Mouse (Mus musculus): Measurements from ENCODE around the gene Elf1. TPM values are rescaled to one million over a fixed set of nuclear protein-coding genes. Genes with fewer than 3 reads are reported as not detected.

Gene Elf1
- polyA plus RNA-seq, 1 experiment from 2014 or later = 22.2 TPM

- 91% methylated on average over 4 of the region's 4 CpGs for WGBS
- Histone ChIP-seq H3K36me3 (ENCODE audit: control insufficient read depth, insufficient read depth, low read length) (peaks cover 4% of the 10 kb centered on the region; the same call in 1 of the 2 replicates), H3K27ac (ENCODE audit: low read length) (no peak overlapping the region)
Measured at GRCm38 (mm10) chr14:79460988-79461387, 20.0 kb upstream of the Elf1 start.

GRCm38 (mm10) chr14:79465623-79466022 is 15.4 kb upstream of the Elf1 start:
- H3K27me3 ChIP-seq (replicated peaks; ENCODE audit: control insufficient read depth, insufficient read depth, low read length) = no peaks in the 10 kb centered on the region
- H3K4me2 ChIP-seq (ENCODE audit: low read depth, low read length) = no peak overlapping the region
- no peak overlapping the region for H3K9ac ChIP-seq (ENCODE audit: low read depth, low read length)
- WGBS = 93% methylated on average over 1 of the region's 1 CpGs
- H3K36me3 ChIP-seq (ENCODE audit: control insufficient read depth, insufficient read depth, low read length) = peaks cover 10% of the 10 kb centered on the region
- no peaks in the 10 kb centered on the region for H3K9me3 ChIP-seq (ENCODE audit: control insufficient read depth, low read length)
- H3K4me1 ChIP-seq (ENCODE audit: control insufficient read depth, insufficient read depth, low read length) = no peaks in the 10 kb centered on the region
- H3K27ac ChIP-seq (ENCODE audit: low read length) = no peak overlapping the region
- no peak overlapping the region for H3K4me3 ChIP-seq (ENCODE audit: low read length)
- ATAC-seq = no peak

More at GRCm38 (mm10) chr14:79460988-79461387, 20.0 kb upstream of the Elf1 start:
- H3K9me3 ChIP-seq (ENCODE audit: control insufficient read depth, low read length) = no peaks in the 10 kb centered on the region
- no peaks in the 10 kb centered on the region for H3K4me1 ChIP-seq (ENCODE audit: control insufficient read depth, insufficient read depth, low read length)
- ATAC-seq = no peak
- H3K27me3 ChIP-seq (replicated peaks; ENCODE audit: control insufficient read depth, insufficient read depth, low read length) = no peaks in the 10 kb centered on the region
- H3K4me3 ChIP-seq (ENCODE audit: low read length) = no peak overlapping the region
- H3K9ac ChIP-seq (ENCODE audit: low read depth, low read length) = no peak overlapping the region
- H3K4me2 ChIP-seq (ENCODE audit: low read depth, low read length) = no peak overlapping the region

DNA sequence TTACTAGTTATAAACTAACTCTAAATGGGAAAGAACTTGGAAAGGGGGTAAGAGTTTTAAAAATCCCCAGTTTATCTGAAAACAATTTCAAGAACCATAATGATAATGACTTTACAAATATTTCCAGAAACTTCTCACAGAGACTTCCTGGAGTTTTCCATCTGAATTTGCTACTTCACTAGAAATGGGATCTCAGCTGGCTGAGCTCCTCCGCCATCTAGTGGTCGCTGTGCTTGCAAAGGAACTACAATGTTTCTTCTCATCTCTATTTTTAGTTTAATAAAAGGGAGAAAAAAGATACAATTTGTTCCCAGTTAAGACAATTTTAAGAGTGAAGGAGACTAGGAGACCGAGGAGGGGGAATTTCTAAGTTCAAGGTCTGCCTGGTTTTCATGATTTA is 13.4 kb upstream of the Elf1 start:
- H3K27ac ChIP-seq (ENCODE audit: low read length) = no peak overlapping the region
- H3K9me3 ChIP-seq (ENCODE audit: control insufficient read depth, low read length) = no peaks in the 10 kb centered on the region
- H3K4me3 ChIP-seq (ENCODE audit: low read length) = no peak overlapping the region
- 32% methylated on average over 3 of the region's 3 CpGs for WGBS
- H3K27me3 ChIP-seq (replicated peaks; ENCODE audit: control insufficient read depth, insufficient read depth, low read length) = no peaks in the 10 kb centered on the region
- no peak for ATAC-seq
- H3K9ac ChIP-seq (ENCODE audit: low read depth, low read length) = no peak overlapping the region
- no peak overlapping the region for H3K4me2 ChIP-seq (ENCODE audit: low read depth, low read length)
- H3K36me3 ChIP-seq (ENCODE audit: control insufficient read depth, insufficient read depth, low read length) = peaks cover 6% of the 10 kb centered on the region; the same call in 1 of the 2 replicates
- no peaks in the 10 kb centered on the region for H3K4me1 ChIP-seq (ENCODE audit: control insufficient read depth, insufficient read depth, low read length)

DNA sequence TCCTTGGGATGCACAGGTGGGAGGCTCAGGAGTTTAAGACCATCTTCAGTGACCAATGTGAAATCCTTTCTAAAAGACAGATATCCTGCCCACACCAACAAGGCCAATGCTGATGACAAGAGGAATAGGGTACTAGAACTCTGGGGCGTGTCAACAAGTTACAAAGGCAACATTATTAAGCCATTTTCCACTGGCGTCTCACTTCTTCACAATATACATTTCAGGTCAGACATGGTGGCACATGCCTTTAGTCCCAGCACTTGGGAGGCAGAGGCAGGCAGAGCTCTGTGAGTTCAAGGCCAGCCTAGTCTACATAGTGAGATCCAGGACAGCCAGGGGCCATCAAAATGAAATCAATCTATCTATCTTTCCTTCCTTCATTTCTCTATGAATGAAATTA is 7.6 kb upstream of the Elf1 start:
- 90% methylated on average over 2 of the region's 2 CpGs for WGBS
- Histone ChIP-seq H3K27ac (ENCODE audit: low read length) (no peak overlapping the region), H3K4me3 (ENCODE audit: low read length) (no peak overlapping the region), H3K4me1 (ENCODE audit: control insufficient read depth, insufficient read depth, low read length) (no peaks in the 10 kb centered on the region), H3K27me3 (replicated peaks; ENCODE audit: control insufficient read depth, insufficient read depth, low read length) (no peaks in the 10 kb centered on the region), H3K9me3 (ENCODE audit: control insufficient read depth, low read length) (no peaks in the 10 kb centered on the region), H3K4me2 (ENCODE audit: low read depth, low read length) (no peak overlapping the region), H3K9ac (ENCODE audit: low read depth, low read length) (no peak overlapping the region), H3K36me3 (ENCODE audit: control insufficient read depth, insufficient read depth, low read length) (peaks cover 10% of the 10 kb centered on the region; the same call in 1 of the 2 replicates)
- ATAC-seq = no peak

- H3K9me3 ChIP-seq (ENCODE audit: control insufficient read depth, low read length) = no peaks in the 10 kb centered on the region
- WGBS = under 1% methylated on average over 76 of the region's 86 CpGs
- no peaks in the 10 kb centered on the region for H3K36me3 ChIP-seq (ENCODE audit: control insufficient read depth, insufficient read depth, low read length)
- peak within 1 kb of the TSS; percentile 100 for H3K27ac ChIP-seq (ENCODE audit: low read length)
- peak within 1 kb of the TSS; percentile 93 for H3K4me2 ChIP-seq (ENCODE audit: low read depth, low read length)
- peak within 1 kb of the TSS; percentile 100 for H3K9ac ChIP-seq (ENCODE audit: low read depth, low read length)
- H3K4me1 ChIP-seq (ENCODE audit: control insufficient read depth, insufficient read depth, low read length) = peaks cover 39% of the 10 kb centered on the region
- ATAC-seq = peak; percentile 84
- H3K27me3 ChIP-seq (replicated peaks; ENCODE audit: control insufficient read depth, insufficient read depth, low read length) = no peaks in the 10 kb centered on the region
- peak within 1 kb of the TSS; percentile 99 for H3K4me3 ChIP-seq (ENCODE audit: low read length)
Measured at GRCm38 (mm10) chr14:79481339-79482151, 551 bp downstream of the Elf1 start, which contains the start of gene Wbp4. Gene Wbp4, minus strand, starts transcription at chr14:79481520.

- peak overlapping the region; percentile 93 for H3K4me2 ChIP-seq (ENCODE audit: low read depth, low read length)
- WGBS = under 1% methylated on average over 11 of the region's 11 CpGs
- no peak for ATAC-seq
- H3K36me3 ChIP-seq (ENCODE audit: control insufficient read depth, insufficient read depth, low read length) = no peaks in the 10 kb centered on the region
- peak overlapping the region; percentile 100 for H3K27ac ChIP-seq (ENCODE audit: low read length)
- peak overlapping the region; percentile 100 for H3K9ac ChIP-seq (ENCODE audit: low read depth, low read length)
- H3K4me3 ChIP-seq (ENCODE audit: low read length) = peak overlapping the region; percentile 99
- no peaks in the 10 kb centered on the region for H3K9me3 ChIP-seq (ENCODE audit: control insufficient read depth, low read length)
- no peaks in the 10 kb centered on the region for H3K27me3 ChIP-seq (replicated peaks; ENCODE audit: control insufficient read depth, insufficient read depth, low read length)
- peaks cover 46% of the 10 kb centered on the region for H3K4me1 ChIP-seq (ENCODE audit: control insufficient read depth, insufficient read depth, low read length)
Measured at GRCm38 (mm10) chr14:79482251-79482661, 1.3 kb downstream of the Elf1 start.

GRCm38 (mm10) chr14:79482747-79483355 is 1.9 kb downstream of the Elf1 start:
- peak overlapping the region; percentile 93 for H3K4me2 ChIP-seq (ENCODE audit: low read depth, low read length)
- no peaks in the 10 kb centered on the region for H3K9me3 ChIP-seq (ENCODE audit: control insufficient read depth, low read length)
- no peak for ATAC-seq
- peak overlapping the region; percentile 100 for H3K9ac ChIP-seq (ENCODE audit: low read depth, low read length)
- H3K36me3 ChIP-seq (ENCODE audit: control insufficient read depth, insufficient read depth, low read length) = no peaks in the 10 kb centered on the region
- peak overlapping the region; percentile 100 for H3K27ac ChIP-seq (ENCODE audit: low read length)
- WGBS = 13% methylated on average over 15 of the region's 15 CpGs
- peaks cover 49% of the 10 kb centered on the region for H3K4me1 ChIP-seq (ENCODE audit: control insufficient read depth, insufficient read depth, low read length)
- H3K27me3 ChIP-seq (replicated peaks; ENCODE audit: control insufficient read depth, insufficient read depth, low read length) = no peaks in the 10 kb centered on the region
- H3K4me3 ChIP-seq (ENCODE audit: low read length) = peak overlapping the region; percentile 99

GRCm38 (mm10) chr14:79483611-79484120 is 2.7 kb downstream of the Elf1 start:
- no peak for ATAC-seq
- H3K9ac ChIP-seq (ENCODE audit: low read depth, low read length) = peak overlapping the region; percentile 100

GRCm38 (mm10) chr14:79486617-79486992 is 5.6 kb downstream of the Elf1 start:
- Histone ChIP-seq H3K9ac (ENCODE audit: low read depth, low read length) (peak overlapping the region; percentile 54), H3K36me3 (ENCODE audit: control insufficient read depth, insufficient read depth, low read length) (no peaks in the 10 kb centered on the region), H3K4me2 (ENCODE audit: low read depth, low read length) (peak overlapping the region; percentile 64), H3K4me3 (ENCODE audit: low read length) (peak overlapping the region; percentile 42), H3K4me1 (ENCODE audit: control insufficient read depth, insufficient read depth, low read length) (peaks cover 44% of the 10 kb centered on the region), H3K27ac (ENCODE audit: low read length) (peak overlapping the region; percentile 82), H3K27me3 (replicated peaks; ENCODE audit: control insufficient read depth, insufficient read depth, low read length) (no peaks in the 10 kb centered on the region), H3K9me3 (ENCODE audit: control insufficient read depth, low read length) (no peaks in the 10 kb centered on the region)
- no peak for ATAC-seq
- 21% methylated on average over 8 of the region's 8 CpGs for WGBS

More at GRCm38 (mm10) chr14:79483611-79484120, 2.7 kb downstream of the Elf1 start:
- no peaks in the 10 kb centered on the region for H3K27me3 ChIP-seq (replicated peaks; ENCODE audit: control insufficient read depth, insufficient read depth, low read length)
- H3K4me3 ChIP-seq (ENCODE audit: low read length) = peak overlapping the region; percentile 99
- WGBS = 39% methylated on average over 8 of the region's 8 CpGs
- H3K4me2 ChIP-seq (ENCODE audit: low read depth, low read length) = peak overlapping the region; percentile 93
- no peaks in the 10 kb centered on the region for H3K36me3 ChIP-seq (ENCODE audit: control insufficient read depth, insufficient read depth, low read length)
- H3K4me1 ChIP-seq (ENCODE audit: control insufficient read depth, insufficient read depth, low read length) = peaks cover 53% of the 10 kb centered on the region
- H3K9me3 ChIP-seq (ENCODE audit: control insufficient read depth, low read length) = no peaks in the 10 kb centered on the region
- peak overlapping the region; percentile 100 for H3K27ac ChIP-seq (ENCODE audit: low read length)
